Mouse (Mus musculus) intestine, embryonic 15.5 days (tissue): ENCODE measurements around the gene Nudt14. TPM values are rescaled to one million over a fixed set of nuclear protein-coding genes. Genes with fewer than 3 reads are reported as not detected.
A peak's percentile ranks its signal among the peaks of the same experiment; 100 is the strongest.

Source experiments
- ATAC-seq: fragments of 200-750 bp; cut with Nextera tagmentation; 2 replicates; pipeline ENCODE4 v1.8.0; 2017; ENCODE audit warnings: moderate TSS enrichment, moderate library complexity
- H3K27ac ChIP-seq: fragments of 300-500 bp; sonication (generic); 2 replicates; pipeline ENCODE4 v1.5.1; 2015; ENCODE audit warnings: mild to moderate bottlenecking, inconsistent platforms
- H3K27me3 ChIP-seq: fragments of 300-500 bp; sonication (generic); replicated peaks from 2 replicates; pipeline ENCODE4 v1.6.1; 2015; ENCODE audit warnings: inconsistent platforms
- H3K36me3 ChIP-seq: fragments of 300-500 bp; sonication (generic); 2 replicates; pipeline ENCODE4 v1.6.1; 2015; ENCODE audit warnings: inconsistent platforms
- H3K4me1 ChIP-seq: fragments of 300-500 bp; sonication (generic); replicated peaks from 2 replicates; pipeline ENCODE4 v1.6.1; 2015; ENCODE audit warnings: inconsistent platforms
- H3K4me2 ChIP-seq: fragments of 300-500 bp; sonication (generic); replicated peaks from 2 replicates; pipeline ENCODE4 v1.6.1; 2015; ENCODE audit warnings: mild to moderate bottlenecking, inconsistent platforms
- H3K4me3 ChIP-seq: fragments of 300-500 bp; sonication (generic); replicated peaks from 2 replicates; pipeline ENCODE4 v1.5.1; 2015; ENCODE audit warnings: inconsistent platforms
- H3K9ac ChIP-seq: fragments of 300-500 bp; sonication (generic); 2 replicates; pipeline ENCODE4 v1.6.1; 2015; ENCODE audit warnings: inconsistent platforms
- H3K9me3 ChIP-seq: fragments of 300-500 bp; sonication (generic); 2 replicates; pipeline ENCODE4 v1.6.1; 2016; ENCODE audit warnings: inconsistent platforms
- WGBS: fragments of 180-500 bp; shearing (Covaris S2); methylation state at CpG from one replicate; pipeline ENCODE4 v1.1.7; 2015; 5-methylcytosine and 5-hydroxymethylcytosine counted together
- polyA plus RNA-seq: library from polyadenylated mRNA; unstranded; fragments of >200 nt; fragmentation: Nextera tagmentation; extraction: Ambion mirVana; gene quantifications from 2 replicates; pipeline ENCODE4 v1.2.1, GENCODE M21; 2015

Gene Nudt14
- polyA plus RNA-seq, 1 experiment from 2014 or later = 91.3 TPM

- no peak for ATAC-seq
- no peak overlapping the region for H3K4me3 ChIP-seq
- no peak overlapping the region for H3K4me2 ChIP-seq
- no peaks in the 10 kb centered on the region for H3K9me3 ChIP-seq
- H3K27me3 ChIP-seq = no peaks in the 10 kb centered on the region
- no peak overlapping the region for H3K27ac ChIP-seq
- no peak overlapping the region for H3K9ac ChIP-seq
- H3K36me3 ChIP-seq = no peaks in the 10 kb centered on the region
- WGBS = 82% methylated on average over 9 of the region's 9 CpGs
- H3K4me1 ChIP-seq = peaks cover 5% of the 10 kb centered on the region; the same call in 1 of the 2 replicates
Measured at GRCm38 (mm10) chr12:112900641-112901040, 41.3 kb downstream of the Nudt14 start.

GRCm38 (mm10) chr12:112898960-112899359, 43.0 kb downstream of the Nudt14 start:
- Histone ChIP-seq H3K4me2 (no peak overlapping the region), H3K4me3 (no peak overlapping the region), H3K9ac (no peak overlapping the region), H3K27me3 (no peaks in the 10 kb centered on the region), H3K9me3 (no peaks in the 10 kb centered on the region), H3K36me3 (no peaks in the 10 kb centered on the region), H3K4me1 (peaks cover 5% of the 10 kb centered on the region; the same call in 1 of the 2 replicates), H3K27ac (no peak overlapping the region)
- WGBS = 71% methylated on average over 4 of the region's 4 CpGs
- no peak for ATAC-seq

GRCm38 (mm10) chr12:112898351-112898750, 43.6 kb downstream of the Nudt14 start:
- Histone ChIP-seq H3K4me3 (no peak overlapping the region), H3K4me1 (peaks cover 5% of the 10 kb centered on the region; the same call in 1 of the 2 replicates), H3K9ac (no peak overlapping the region), H3K27me3 (no peaks in the 10 kb centered on the region), H3K36me3 (no peaks in the 10 kb centered on the region), H3K9me3 (no peaks in the 10 kb centered on the region), H3K4me2 (no peak overlapping the region), H3K27ac (no peak overlapping the region)
- no peak for ATAC-seq
- WGBS = 62% methylated on average over 12 of the region's 12 CpGs

- Histone ChIP-seq H3K4me3 (no peak overlapping the region), H3K4me1 (peaks cover 5% of the 10 kb centered on the region; the same call in 1 of the 2 replicates), H3K9ac (0 out of 2 replicates have a peak overlapping the region, but pooled peaks have one; percentile 18), H3K4me2 (peak overlapping the region; percentile 22; the same call in 1 of the 2 replicates), H3K27ac (no peak overlapping the region), H3K9me3 (no peaks in the 10 kb centered on the region), H3K27me3 (no peaks in the 10 kb centered on the region), H3K36me3 (no peaks in the 10 kb centered on the region)
- peak; percentile 83 for ATAC-seq
- 31% methylated on average over 16 of the region's 16 CpGs for WGBS
Measured at GRCm38 (mm10) chr12:112897522-112898212, 44.3 kb downstream of the Nudt14 start.

- Histone ChIP-seq H3K27me3 (no peaks in the 10 kb centered on the region), H3K9ac (no peak overlapping the region), H3K4me3 (no peak overlapping the region), H3K27ac (0 out of 2 replicates have a peak overlapping the region, but pooled peaks have one; percentile 0), H3K4me2 (no peak overlapping the region), H3K36me3 (no peaks in the 10 kb centered on the region), H3K9me3 (no peaks in the 10 kb centered on the region), H3K4me1 (peaks cover 5% of the 10 kb centered on the region; the same call in 1 of the 2 replicates)
- WGBS = 51% methylated on average over 4 of the region's 4 CpGs
- no peak for ATAC-seq
Measured at GRCm38 (mm10) chr12:112894969-112895368, 47.0 kb downstream of the Nudt14 start.

- H3K27ac ChIP-seq = no peak overlapping the region
- no peak for ATAC-seq
- peaks cover 5% of the 10 kb centered on the region; the same call in 1 of the 2 replicates for H3K4me1 ChIP-seq
- H3K36me3 ChIP-seq = no peaks in the 10 kb centered on the region
- H3K4me2 ChIP-seq = no peak overlapping the region
- no peak overlapping the region for H3K4me3 ChIP-seq
- 68% methylated on average over 11 of the region's 11 CpGs for WGBS
- H3K27me3 ChIP-seq = no peaks in the 10 kb centered on the region
- no peaks in the 10 kb centered on the region for H3K9me3 ChIP-seq
- H3K9ac ChIP-seq = no peak overlapping the region
Measured at GRCm38 (mm10) chr12:112894303-112894884, 47.5 kb downstream of the Nudt14 start.

- Histone ChIP-seq H3K4me3 (no peak overlapping the region), H3K4me2 (no peak overlapping the region), H3K9me3 (no peaks in the 10 kb centered on the region), H3K36me3 (no peaks in the 10 kb centered on the region), H3K27me3 (no peaks in the 10 kb centered on the region), H3K27ac (no peak overlapping the region), H3K4me1 (no peaks in the 10 kb centered on the region), H3K9ac (no peak overlapping the region)
- no peak for ATAC-seq
- 49% methylated on average over 7 of the region's 7 CpGs for WGBS
Measured at GRCm38 (mm10) chr12:112885465-112885864, 56.5 kb downstream of the Nudt14 start.

Other genes starting within 250 kb of the Nudt14 start
- gene Cep170b, start 221.7 kb downstream of the Nudt14 start, polyA plus RNA-seq = 20.1 and 22.4 TPM in 2 replicates
- gene Pld4, start 181.5 kb downstream of the Nudt14 start, polyA plus RNA-seq = 11.6 and 12.6 TPM in 2 replicates
- 2.3 and 3.0 TPM in 2 replicates for gene Ahnak2, start 139.5 kb downstream of the Nudt14 start, polyA plus RNA-seq
- 3.7 and 4.6 TPM in 2 replicates for gene Clba1, start 133.2 kb downstream of the Nudt14 start, polyA plus RNA-seq
- gene Cdca4, start 112.7 kb downstream of the Nudt14 start, polyA plus RNA-seq = 87.6 and 88.0 TPM in 2 replicates
- 0.24 and 0.40 TPM in 2 replicates for gene Gpr132, start 73.9 kb downstream of the Nudt14 start, polyA plus RNA-seq
- 3.7 and 4.1 TPM in 2 replicates for gene Jag2, start 12.3 kb downstream of the Nudt14 start, polyA plus RNA-seq
- 19.5 and 22.4 TPM in 2 replicates for gene Btbd6, start 34.4 kb upstream of the Nudt14 start, polyA plus RNA-seq
- gene Brf1, start 58.6 kb upstream of the Nudt14 start, polyA plus RNA-seq = 45.8 and 49.8 TPM in 2 replicates
- gene Pacs2, start 72.4 kb upstream of the Nudt14 start, polyA plus RNA-seq = 11.7 and 12.1 TPM in 2 replicates
- gene Tex22, start 132.4 kb upstream of the Nudt14 start, polyA plus RNA-seq = not detected in 2 replicates
- 11.3 and 11.5 TPM in 2 replicates for gene Mta1, start 156.2 kb upstream of the Nudt14 start, polyA plus RNA-seq
- gene Crip2, start 198.1 kb upstream of the Nudt14 start, polyA plus RNA-seq = 122 and 130 TPM in 2 replicates
- gene Crip1, start 204.2 kb upstream of the Nudt14 start, polyA plus RNA-seq = 426 and 430 TPM in 2 replicates
- gene Tedc1, start 214.3 kb upstream of the Nudt14 start, polyA plus RNA-seq = 25.3 and 25.5 TPM in 2 replicates
- gene Tmem121, start 243.8 kb upstream of the Nudt14 start, polyA plus RNA-seq = 6.7 and 7.5 TPM in 2 replicates